Mouse (Mus musculus) frontal cortex, postnatal 14 days (tissue): Measurements from ENCODE around the gene Gmppa.

Experiments
- DNase-seq, 2 experiments: peaks; one replicate each; pipeline ENCODE4 v3.0.0; 2022; ENCODE audit warnings: low spot score in 2 of 2

The Gmppa gene

DNA sequence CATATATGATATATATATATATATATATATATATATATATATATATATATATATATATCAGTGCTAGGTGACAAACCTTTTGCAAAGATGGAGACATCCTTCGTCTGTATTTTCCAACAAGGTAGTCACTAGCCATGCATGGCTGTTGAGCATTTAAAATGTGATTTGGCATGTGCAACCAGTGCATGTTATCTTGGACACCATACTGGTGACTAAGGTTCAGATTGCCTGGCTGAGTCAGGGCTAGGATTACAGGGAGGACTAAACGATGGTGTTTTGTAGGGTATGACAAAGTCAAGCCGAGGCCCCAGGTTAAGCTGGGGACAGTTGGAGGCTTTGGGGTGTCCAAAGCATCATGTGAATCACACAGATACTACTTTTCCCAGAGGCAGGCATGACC is 19.7 kb downstream of the Gmppa start:
- no peak for DNase-seq

DNA sequence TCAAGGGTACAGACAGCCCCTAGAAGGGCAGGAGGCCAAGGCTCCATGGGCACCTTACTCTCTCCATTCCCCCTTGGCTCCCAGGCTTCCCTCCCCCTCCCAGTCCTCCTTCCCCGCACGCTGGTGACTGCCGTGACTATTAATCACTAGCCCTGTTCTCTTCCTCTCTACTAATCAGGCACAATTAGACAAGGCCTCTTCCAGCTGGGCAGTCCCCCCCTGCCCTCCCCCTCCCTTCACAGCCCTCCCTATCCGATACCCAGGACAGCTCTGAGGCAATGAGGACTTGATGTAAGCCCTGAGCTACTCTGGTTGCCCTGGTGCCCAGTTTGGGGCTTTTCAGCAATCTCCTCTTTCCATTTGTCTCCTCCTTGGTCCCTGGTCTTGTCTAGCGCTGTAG is 20.2 kb downstream of the Gmppa start:
- no peak for DNase-seq

DNA sequence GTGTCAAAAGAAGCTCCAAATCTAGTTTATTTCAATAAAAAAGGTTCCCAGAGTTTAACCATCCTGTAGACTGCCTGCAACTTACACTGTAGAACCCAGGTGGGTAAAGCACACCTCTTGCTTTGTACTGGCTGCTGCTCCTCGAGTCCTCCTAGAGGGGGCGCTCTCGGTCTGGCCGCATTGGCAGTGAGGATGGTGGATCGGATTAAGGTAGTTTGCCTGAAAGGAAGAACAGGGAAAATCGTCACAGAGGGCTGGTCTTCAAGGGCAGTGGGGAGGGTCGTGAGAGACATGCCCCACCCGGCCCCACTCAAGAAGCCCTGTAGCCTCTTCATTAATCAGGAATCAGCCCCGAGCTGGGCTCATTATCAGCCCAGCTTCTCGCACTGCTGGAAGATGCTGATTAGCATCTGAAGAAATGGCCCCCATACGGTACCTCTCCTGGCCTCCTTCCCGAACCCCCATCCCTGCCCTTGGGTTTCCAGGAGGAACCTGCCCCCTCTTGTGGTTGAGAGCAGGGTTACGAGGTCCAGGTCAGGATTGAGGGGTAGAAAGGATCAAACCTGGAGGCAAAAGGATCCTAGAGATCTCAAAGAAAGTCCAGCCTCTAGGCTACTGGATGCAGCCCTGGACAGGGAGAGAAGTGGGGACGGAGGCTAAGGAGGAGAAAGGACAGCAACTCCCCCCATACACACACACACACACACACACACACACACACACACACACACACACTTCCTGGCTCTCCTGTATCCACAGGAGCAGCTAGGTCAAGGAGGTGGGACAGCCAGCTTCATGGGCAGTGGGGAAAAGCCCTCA is 21.2 kb downstream of the Gmppa start:
- DNase-seq = no peak

DNA sequence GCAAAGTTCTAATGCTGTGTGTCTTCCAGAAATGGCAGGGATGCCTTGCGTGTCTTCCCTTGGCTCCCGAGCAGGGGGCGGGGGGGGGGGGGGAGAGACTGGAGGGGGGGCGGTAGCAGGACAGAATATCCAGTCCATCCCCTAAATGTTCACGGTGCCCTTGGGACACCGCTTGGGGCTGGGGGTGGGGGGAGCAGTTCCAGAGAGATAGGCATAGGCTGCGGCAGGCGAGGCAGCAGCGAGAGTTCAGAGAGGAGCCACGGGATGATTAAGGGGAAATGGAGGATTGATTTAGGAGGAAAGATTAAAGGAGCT is 21.9 kb downstream of the Gmppa start:
- no peak for DNase-seq

DNA sequence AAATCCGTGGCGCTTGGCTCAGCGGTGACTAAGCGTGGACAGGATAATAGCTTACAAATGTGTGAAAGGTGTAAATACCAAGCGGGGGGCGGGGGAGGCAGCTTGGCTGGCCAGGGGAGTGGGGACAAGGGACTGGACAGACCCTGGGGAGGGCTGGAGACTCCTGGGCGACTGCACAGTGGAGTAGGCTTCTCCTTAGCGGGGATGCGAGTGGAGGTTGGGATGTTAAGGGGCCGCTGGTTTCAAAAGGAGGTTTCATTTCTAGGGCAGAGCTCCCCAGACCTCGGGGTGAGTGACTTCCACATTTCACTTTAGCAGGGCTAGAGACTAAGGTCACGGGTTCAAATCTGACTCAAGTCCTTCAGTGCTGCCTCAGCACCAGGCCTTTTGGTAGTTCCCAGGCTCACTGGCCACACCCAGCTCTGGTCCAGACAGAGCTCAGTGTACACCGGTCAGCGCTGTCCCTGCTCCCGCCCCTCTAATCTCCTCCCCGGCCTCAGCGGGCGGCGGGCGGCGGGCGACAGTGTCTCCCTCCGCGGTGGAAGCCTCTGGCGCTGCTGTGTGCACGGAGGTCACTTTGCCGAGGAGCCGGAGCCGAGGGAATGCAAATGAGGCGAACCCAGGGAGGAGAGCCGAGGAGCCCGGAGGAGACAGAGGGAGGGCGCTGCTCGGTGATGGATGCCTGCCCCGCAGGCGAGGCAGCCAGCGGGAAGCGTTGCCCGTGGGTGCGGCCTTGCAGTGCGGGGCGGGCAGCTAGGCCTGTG is 22.5 kb downstream of the Gmppa start:
- no peak for DNase-seq

DNA sequence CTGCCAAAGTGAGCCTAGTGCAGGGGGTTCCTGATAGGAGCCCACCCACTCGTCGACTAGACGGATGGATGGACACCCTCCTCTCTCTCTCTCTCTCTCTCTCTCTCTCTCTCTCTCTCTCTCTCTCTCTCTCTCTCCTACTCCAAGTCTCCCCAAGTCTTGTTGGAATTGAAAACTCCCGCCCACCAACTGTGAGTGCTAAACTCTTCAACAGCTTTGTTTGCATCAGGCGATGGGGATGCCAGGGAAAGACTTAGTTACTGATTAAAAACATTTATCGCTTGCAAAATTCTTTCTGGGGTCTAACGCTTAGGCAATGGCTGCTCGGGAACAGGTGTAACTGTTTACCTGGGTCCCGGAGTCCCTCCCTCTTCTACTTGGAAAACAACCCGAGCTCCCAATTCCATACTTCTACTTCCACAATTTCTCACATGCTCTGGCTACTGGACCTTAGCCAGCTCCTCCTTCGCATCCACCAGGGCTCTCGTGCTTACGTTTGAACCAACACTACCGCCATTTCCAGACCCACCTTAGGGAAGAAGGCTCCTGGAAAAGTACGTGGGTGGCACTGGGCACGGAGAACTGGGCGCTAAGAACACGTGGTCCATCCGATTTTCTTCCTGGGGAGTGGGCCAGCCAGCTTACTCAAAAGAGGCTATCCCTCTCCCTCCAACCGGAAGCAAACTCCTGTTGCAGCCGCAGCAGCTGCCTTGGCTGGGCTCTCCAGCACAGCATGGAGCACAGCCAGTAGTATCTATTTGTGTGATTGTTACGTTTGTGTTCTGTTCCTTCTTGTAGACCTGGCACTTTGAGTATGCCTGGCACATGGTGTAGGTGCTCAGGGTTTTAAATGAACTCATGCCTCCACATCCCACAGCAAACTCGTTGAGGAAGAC is 23.3 kb downstream of the Gmppa start:
- no peak for DNase-seq

DNA sequence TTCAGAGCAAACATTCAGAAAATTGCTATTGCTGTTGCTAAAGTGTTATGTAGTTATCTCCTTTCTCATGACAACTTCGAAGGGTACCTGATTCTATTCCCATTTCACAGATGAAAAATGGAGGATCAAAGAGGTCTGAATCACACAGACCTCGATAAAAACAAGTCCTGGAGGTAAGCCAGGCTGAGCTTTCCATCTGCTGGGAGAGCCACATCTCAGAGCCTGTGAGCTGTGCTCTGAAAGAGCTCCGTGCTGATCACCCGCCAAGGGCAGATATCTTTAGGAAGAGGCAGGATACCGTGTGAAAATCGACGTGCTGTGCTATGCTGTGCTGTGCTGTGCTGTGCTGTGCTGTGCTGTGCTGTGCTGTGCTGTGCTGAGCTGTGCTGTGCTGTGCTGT is 24.6 kb downstream of the Gmppa start:
- DNase-seq = no peak

DNA sequence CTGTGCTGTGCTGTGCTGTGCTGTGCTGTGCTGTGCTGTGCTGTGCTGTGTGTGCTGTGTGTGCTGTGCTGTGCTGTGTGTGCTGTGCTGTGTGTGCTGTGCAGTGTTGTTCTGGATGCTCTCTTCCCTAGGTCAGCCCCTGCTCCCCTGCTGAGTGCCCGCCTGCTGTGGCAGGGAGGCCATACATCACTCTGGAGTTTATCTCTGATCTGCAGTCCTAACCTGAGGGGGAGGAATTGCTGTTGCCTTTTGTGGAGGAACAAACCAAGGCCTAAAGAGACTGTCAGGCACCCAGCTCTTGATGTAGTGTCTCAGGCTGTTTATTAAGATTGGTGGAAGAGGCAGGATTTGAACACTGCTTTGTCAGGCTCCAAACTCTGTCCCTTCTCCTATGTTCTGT is 26.9 kb downstream of the Gmppa start:
- DNase-seq = no peak

DNA sequence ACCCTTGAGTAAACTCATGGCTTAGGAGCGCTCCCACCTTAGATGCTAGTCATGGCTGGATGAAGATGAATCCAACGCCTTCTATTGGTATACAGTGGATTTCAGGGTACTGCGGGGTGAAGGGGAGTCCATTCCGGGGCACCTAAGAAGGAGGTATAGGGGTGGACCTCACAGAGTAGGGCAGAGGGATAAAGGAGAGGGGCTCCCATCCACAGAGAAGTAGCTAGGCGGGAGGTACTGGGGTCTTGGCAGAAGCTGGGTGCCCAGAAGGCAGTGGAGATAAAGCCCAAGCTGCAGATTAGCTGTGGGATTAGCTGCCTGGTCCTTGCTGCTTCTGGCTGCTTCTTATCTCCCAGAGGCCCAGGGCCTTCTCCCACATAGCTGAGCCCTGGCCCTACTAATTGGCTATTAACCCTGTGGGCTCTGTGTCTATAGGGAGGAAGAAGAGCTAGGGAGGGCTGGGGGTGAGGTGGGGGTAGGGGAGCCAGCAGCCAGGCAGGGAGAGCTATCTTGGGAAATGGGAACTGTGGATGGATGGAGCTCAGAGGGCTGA is 28.0 kb downstream of the Gmppa start:
- DNase-seq = no peak

DNA sequence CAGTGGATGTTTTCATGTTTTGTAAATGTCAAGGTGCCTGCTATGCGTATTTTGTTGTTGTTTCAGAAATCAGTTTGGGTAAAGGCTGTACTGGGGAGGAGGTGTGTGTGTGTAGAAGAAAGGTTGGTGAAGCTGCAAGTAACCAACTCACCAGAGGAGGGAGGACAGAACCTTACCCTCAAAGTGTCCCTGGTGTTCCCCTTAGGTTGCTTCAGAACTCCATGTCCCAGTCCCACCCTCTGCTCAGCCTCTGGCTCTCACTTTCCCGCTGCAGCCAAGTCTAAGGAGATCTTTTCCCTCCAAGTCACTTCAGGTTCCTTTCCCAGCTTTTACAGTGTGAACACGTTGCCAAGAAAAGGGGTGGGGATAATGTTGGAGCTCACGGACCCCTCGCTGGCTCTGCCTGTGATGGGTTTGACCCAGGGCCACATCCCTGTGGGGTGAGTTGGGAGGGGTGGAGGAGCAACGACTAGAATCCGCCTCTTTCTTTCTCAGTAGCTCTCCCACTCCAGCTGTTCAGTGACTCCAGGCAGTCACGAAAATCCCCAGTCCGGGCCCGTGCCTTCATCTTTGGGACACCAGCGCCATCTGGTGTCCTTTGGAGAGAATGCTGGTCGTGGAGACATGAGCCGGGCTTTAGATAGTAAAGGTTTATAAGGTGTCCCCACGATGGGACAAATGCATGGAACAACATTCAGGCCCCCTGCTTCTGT is 31.6 kb downstream of the Gmppa start:
- peak; percentile 74 to 84 for DNase-seq

DNA sequence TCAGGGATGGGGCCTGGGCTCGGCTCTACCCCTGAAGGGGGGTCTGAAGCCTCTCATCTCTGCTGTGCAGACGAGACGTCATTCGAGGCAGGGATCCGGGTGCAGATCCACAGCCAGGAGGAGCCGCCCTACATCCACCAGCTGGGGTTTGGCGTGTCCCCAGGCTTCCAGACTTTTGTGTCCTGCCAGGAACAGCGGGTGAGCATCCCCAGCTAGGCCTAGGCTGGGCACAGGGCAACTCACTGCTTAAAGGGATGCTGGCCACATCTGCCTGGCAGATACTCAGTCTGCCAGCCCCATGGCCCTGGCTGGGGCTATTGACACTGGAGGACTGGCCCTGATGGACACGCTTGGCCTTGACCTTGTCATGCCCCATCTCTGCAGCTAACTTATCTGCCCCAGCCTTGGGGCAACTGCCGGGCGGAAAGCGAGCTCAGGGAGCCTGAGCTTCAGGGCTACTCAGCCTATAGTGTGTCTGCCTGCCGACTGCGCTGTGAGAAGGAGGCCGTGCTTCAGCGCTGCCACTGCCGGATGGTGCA is 33.6 kb downstream of the Gmppa start:
- DNase-seq = no peak

DNA sequence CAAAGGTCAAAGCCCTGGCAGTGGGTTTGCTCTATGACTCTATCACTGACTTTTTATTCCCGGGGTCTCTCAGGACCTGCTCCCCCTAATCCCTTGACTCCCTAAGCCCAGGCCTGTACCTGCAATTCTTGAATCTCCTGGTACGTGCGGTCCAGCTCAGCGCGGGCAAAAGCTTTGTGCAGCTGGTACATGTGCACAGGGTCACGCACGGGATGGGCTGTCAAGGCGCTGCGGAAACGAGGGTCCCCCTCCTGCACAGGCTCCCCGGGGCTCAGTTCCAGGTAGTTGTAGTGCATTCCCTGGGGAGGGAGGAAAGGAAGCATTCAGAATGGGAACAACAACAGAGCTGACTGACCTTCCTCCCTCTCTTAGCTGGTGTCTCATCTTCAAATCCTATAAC is 40.7 kb downstream of the Gmppa start:
- no peak for DNase-seq

DNA sequence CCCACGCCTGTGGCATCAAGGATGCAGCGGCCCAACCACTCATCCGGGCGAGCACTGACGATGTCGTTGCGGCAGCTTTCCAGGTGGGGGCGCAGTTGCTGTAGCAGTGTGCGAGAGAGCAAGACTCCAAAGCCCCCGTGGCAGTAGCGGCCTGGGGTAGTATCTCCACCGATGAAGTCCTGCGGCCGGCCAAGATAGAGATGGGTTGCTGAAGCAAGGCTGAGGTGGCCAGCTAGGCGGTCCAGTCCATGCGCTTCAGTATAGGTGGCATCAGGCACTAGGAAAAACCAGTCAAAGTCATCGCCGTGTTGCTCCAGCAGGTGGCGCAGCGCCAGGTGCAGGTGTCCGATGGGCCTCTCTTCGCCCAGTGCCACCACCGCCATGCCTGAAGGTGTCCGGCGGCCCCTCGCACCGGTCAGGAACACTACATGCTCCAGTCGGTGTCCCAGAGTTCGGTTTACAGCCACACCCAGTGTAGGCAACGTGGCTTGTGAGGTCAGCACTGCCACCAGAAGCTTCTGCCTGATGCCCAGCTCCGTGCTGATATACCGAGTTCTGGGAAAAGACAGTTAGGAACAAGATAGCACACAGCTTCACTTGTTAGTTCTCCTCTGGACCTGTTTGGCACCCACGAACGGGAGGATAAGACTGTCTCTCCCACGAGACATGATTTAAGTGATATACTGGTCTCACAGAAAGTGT is 41.7 kb downstream of the Gmppa start:
- peak; percentile 73 to 80 for DNase-seq

DNA sequence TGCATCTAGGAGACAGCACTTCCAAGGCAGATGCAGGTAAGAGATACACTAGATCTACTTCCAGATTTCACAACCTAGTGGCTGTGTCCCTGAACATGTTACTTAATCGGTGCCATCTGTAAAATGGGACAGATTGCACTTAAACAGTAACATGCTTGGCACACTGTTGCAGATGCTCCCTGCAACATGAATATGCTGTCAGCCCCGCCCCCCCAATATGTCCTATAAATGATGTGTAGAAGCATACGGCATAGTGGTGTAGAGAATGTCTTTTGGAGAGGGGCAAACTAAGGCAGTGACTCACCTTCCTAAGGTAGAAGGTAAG is 42.2 kb downstream of the Gmppa start:
- DNase-seq = no peak

DNA sequence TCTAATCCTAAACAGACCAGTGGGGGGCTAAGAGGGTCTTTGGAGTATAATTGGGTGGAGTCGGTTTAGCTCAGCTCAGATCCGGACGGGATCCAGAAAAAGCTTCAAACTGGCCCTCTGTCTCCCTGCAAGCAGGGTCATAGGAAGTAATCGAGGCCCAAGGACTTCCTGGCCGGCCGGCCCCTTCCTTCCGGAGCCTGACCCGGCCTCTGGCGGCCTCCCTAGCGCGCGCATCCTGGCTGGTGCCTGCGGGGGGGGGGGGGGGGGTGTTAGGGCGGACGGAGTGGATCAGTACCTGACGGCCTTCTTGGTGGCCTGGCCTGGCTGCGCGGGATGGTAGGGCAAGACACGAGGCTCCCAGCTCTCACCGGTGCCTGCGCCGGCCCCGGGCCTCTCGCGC is 42.8 kb downstream of the Gmppa start:
- DNase-seq = no peak

DNA sequence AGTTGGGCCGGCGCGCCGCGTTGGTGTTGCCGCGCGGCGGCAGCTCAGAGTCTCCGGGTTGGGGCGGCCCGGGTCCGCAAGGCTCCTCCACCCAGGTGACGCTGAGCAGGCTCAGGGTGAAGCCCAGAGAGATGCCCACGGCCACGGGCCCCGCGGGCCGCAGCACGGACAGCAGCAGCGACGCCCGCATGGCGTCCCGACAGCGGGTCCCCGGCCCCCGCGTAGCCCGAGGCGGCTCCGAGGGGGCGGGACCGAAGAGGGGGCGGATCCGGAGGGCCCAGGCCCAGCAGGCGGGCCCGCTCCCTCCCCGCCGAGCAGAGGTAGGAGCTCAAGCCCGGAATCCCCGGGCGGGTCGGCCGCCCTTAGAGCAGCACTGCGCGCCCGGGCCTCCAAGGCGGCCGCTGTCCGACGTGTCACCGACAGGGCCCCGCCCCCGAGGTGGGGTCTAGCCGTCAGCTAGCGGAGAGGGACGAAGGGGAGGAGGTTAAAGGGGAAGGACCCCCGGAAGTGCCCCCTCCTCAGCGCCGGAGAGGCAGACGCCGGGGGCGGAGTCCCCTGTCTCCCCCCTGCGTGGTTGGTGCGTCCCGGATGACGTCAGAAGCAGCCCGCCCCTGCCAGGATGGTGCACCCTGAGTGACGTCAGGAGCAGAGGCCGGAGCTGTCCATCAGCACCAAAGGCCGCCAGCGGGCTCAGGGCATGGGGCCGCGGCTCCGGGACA is 43.3 kb downstream of the Gmppa start, which contains the start of the genes Chpf and Tmem198:
Gene Chpf (minus strand): TSS at position 392 of the 719 bp plus-strand sequence.
Gene Tmem198 (plus strand): TSS at position 617 of the 719 bp plus-strand sequence.
- DNase-seq = peak; percentile 95 to 96

DNA sequence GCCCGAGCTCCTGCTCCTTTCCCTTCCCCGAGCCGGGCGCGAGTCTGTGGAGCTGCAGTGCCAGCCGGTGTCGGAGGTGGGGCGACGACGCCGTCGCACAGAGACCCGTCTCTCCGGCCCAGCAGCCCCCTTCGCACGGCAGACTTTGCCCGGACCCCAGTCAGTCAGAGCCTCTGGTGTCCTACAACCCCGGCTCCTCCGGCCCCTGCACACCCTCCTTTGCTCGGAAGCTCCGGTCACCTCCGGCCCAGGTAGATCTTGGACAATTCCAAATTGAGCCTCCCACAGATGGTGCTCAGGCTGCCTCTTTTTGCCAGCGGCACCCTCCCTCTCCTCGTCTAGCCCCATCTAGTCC is 43.9 kb downstream of the Gmppa start:
- DNase-seq = no peak

DNA sequence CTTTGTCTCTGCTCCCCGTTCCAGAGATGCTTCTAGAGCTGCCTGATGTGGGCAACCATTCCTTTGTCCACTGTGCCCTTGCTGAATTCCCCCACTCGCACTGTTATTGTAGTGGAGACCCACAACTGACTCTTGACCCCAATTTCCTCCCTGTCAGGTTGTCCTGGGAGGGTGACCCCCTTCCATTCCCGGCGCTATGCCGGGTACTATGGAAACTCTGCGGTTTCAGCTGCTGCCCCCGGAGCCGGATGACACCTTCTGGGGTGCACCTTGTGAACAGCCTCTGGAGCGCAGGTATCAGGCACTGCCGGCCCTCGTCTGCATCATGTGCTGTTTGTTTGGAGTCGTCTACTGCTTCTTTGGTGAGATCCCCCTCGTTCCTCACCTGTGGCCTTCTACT is 44.3 kb downstream of the Gmppa start:
- DNase-seq = no peak

DNA sequence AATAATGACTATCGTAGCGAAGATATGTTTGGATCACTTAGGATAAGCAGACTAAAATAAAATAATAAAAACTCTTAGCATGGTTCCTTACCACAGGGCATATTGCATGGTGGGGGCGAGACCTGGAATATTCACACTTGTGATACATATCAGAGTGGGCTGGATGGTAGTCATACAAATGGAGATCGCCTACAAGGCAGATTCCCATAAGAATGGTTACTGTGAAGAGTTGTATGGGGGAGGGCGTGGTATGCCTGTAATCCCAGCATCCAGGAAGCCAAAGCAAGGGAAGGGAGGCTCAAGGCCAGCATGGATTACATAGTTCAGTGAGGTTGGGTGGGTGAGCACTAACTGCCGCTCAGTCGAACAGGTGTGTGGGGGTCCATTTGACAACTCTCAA is 45.0 kb downstream of the Gmppa start:
- DNase-seq = no peak

DNA sequence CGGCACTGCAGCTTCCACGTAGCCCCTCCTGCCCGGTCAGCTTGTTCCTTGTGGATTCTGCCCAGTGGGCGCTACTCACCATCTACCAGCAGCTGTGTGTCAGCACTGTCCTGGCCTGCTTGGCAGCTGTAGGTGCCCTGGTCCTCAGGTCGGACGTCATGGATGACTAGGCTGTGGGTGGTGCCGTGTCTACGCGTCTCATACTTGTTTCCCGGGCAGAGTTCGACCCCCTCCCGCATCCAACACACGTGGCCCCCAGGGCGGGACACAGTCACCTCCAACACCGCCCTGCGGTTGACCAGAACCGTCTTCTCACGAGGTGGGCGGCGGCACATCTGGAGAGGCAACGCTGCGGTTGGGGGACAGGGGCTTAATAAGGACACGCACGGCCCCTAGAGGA is 50.8 kb downstream of the Gmppa start:
- DNase-seq = no peak
